Mouse (Mus musculus): ENCODE data around the gene Rab25. TPM values are rescaled to one million over a fixed set of nuclear protein-coding genes. Genes with fewer than 3 reads are reported as not detected.

Rab25 gene
- polyA plus RNA-seq, 1 experiment from 2014 or later = not detected

GRCm38 (mm10) chr3:88529204-88530000 is 18.7 kb downstream of the Rab25 start:
- H3K4me3 ChIP-seq (replicated peaks) = peak overlapping the region; percentile 94
- H3K27me3 ChIP-seq = no peaks in the 10 kb centered on the region
- peak overlapping the region; percentile 100 for H3K9ac ChIP-seq (replicated peaks)
- H3K36me3 ChIP-seq = peaks cover 10% of the 10 kb centered on the region
- peak overlapping the region; percentile 89 for H3K4me2 ChIP-seq (replicated peaks)
- H3K27ac ChIP-seq = peak overlapping the region; percentile 99
- 15% methylated on average over 7 of the region's 7 CpGs for WGBS
- no peak for ATAC-seq
- H3K4me1 ChIP-seq (replicated peaks) = peaks cover 57% of the 10 kb centered on the region
- no peaks in the 10 kb centered on the region for H3K9me3 ChIP-seq

- peaks cover 53% of the 10 kb centered on the region for H3K4me1 ChIP-seq (replicated peaks)
- no peak overlapping the region for H3K9ac ChIP-seq (replicated peaks)
These were observed 19.5 kb downstream of the Rab25 start for GRCm38 (mm10) chr3:88528646-88529045.

GRCm38 (mm10) chr3:88527565-88527964 is 20.5 kb downstream of the Rab25 start:
- Histone ChIP-seq H3K9ac (replicated peaks) (peak overlapping the region; percentile 65), H3K4me3 (replicated peaks) (peak overlapping the region; percentile 18), H3K36me3 (peaks cover 27% of the 10 kb centered on the region), H3K9me3 (no peaks in the 10 kb centered on the region), H3K27ac (peak overlapping the region; percentile 73), H3K27me3 (no peaks in the 10 kb centered on the region), H3K4me2 (replicated peaks) (peak overlapping the region; percentile 89), H3K4me1 (replicated peaks) (peaks cover 53% of the 10 kb centered on the region)
- WGBS = 29% methylated on average over 8 of the region's 8 CpGs
- no peak for ATAC-seq

More at GRCm38 (mm10) chr3:88528646-88529045, 19.5 kb downstream of the Rab25 start:
- no peaks in the 10 kb centered on the region for H3K27me3 ChIP-seq
- no peaks in the 10 kb centered on the region for H3K9me3 ChIP-seq
- ATAC-seq = no peak
- H3K36me3 ChIP-seq = peaks cover 18% of the 10 kb centered on the region
- no peak overlapping the region for H3K27ac ChIP-seq
- H3K4me2 ChIP-seq (replicated peaks) = peak overlapping the region; percentile 89
- H3K4me3 ChIP-seq (replicated peaks) = peak overlapping the region; percentile 94; the same call in 1 of the 2 replicates
- 83% methylated on average over 11 of the region's 11 CpGs for WGBS

- Histone ChIP-seq H3K9me3 (no peaks in the 10 kb centered on the region), H3K36me3 (peaks cover 27% of the 10 kb centered on the region), H3K4me1 (replicated peaks) (peaks cover 58% of the 10 kb centered on the region), H3K4me3 (replicated peaks) (peak overlapping the region; percentile 21), H3K27ac (peak overlapping the region; percentile 36; the same call in 1 of the 2 replicates), H3K4me2 (replicated peaks) (peak overlapping the region; percentile 46), H3K9ac (replicated peaks) (peak overlapping the region; percentile 43; the same call in 1 of the 2 replicates), H3K27me3 (no peaks in the 10 kb centered on the region)
- peak; percentile 68 for ATAC-seq
- 36% methylated on average over 17 of the region's 17 CpGs for WGBS
These were observed 21.7 kb downstream of the Rab25 start for GRCm38 (mm10) chr3:88526157-88527131.

- H3K27me3 ChIP-seq = no peaks in the 10 kb centered on the region
- no peak overlapping the region for H3K4me2 ChIP-seq (replicated peaks)
- H3K36me3 ChIP-seq = peaks cover 27% of the 10 kb centered on the region
- H3K9me3 ChIP-seq = no peaks in the 10 kb centered on the region
- H3K27ac ChIP-seq = no peak overlapping the region
- no peak for ATAC-seq
- 88% methylated on average over 5 of the region's 5 CpGs for WGBS
- peaks cover 52% of the 10 kb centered on the region for H3K4me1 ChIP-seq (replicated peaks)
- no peak overlapping the region for H3K4me3 ChIP-seq (replicated peaks)
- H3K9ac ChIP-seq (replicated peaks) = 0 out of 2 replicates have a peak overlapping the region, but pooled peaks have one; percentile 30
These were observed 23.1 kb downstream of the Rab25 start for GRCm38 (mm10) chr3:88525021-88525420.

GRCm38 (mm10) chr3:88523027-88523426 is 25.1 kb downstream of the Rab25 start:
- ATAC-seq = no peak
- H3K4me3 ChIP-seq (replicated peaks) = no peak overlapping the region
- H3K27me3 ChIP-seq = no peaks in the 10 kb centered on the region
- no peak overlapping the region for H3K27ac ChIP-seq
- H3K4me1 ChIP-seq (replicated peaks) = peaks cover 33% of the 10 kb centered on the region
- H3K9ac ChIP-seq (replicated peaks) = no peak overlapping the region
- WGBS = 95% methylated on average over 8 of the region's 8 CpGs
- H3K36me3 ChIP-seq = peaks cover 27% of the 10 kb centered on the region
- H3K9me3 ChIP-seq = no peaks in the 10 kb centered on the region
- H3K4me2 ChIP-seq (replicated peaks) = no peak overlapping the region

GRCm38 (mm10) chr3:88521803-88522331 is 26.2 kb downstream of the Rab25 start:
- Histone ChIP-seq H3K36me3 (peaks cover 27% of the 10 kb centered on the region), H3K4me2 (replicated peaks) (no peak overlapping the region), H3K27me3 (no peaks in the 10 kb centered on the region), H3K9ac (replicated peaks) (no peak overlapping the region), H3K4me3 (replicated peaks) (no peak overlapping the region), H3K27ac (no peak overlapping the region), H3K4me1 (replicated peaks) (peaks cover 21% of the 10 kb centered on the region), H3K9me3 (no peaks in the 10 kb centered on the region)
- peak; percentile 47 for ATAC-seq
- 35% methylated on average over 9 of the region's 9 CpGs for WGBS

GRCm38 (mm10) chr3:88521156-88521555 is 26.9 kb downstream of the Rab25 start:
- Histone ChIP-seq H3K27me3 (no peaks in the 10 kb centered on the region), H3K9me3 (no peaks in the 10 kb centered on the region), H3K36me3 (peaks cover 27% of the 10 kb centered on the region), H3K4me1 (replicated peaks) (peaks cover 14% of the 10 kb centered on the region), H3K4me3 (replicated peaks) (no peak overlapping the region), H3K4me2 (replicated peaks) (no peak overlapping the region), H3K9ac (replicated peaks) (no peak overlapping the region), H3K27ac (no peak overlapping the region)
- 92% methylated on average over 6 of the region's 6 CpGs for WGBS
- no peak for ATAC-seq

- Histone ChIP-seq H3K4me1 (replicated peaks) (peaks cover 5% of the 10 kb centered on the region; the same call in 1 of the 2 replicates), H3K9ac (replicated peaks) (no peak overlapping the region), H3K4me2 (replicated peaks) (no peak overlapping the region), H3K27ac (no peak overlapping the region), H3K36me3 (peaks cover 24% of the 10 kb centered on the region), H3K4me3 (replicated peaks) (no peak overlapping the region), H3K27me3 (no peaks in the 10 kb centered on the region), H3K9me3 (no peaks in the 10 kb centered on the region)
- WGBS = 75% methylated on average over 2 of the region's 2 CpGs
- no peak for ATAC-seq
These were observed 28.0 kb downstream of the Rab25 start for GRCm38 (mm10) chr3:88520078-88520477.

- H3K4me3 ChIP-seq (replicated peaks) = no peak overlapping the region
- peaks cover 10% of the 10 kb centered on the region for H3K4me1 ChIP-seq (replicated peaks)
- no peak overlapping the region for H3K9ac ChIP-seq (replicated peaks)
- no peak for ATAC-seq
- no peak overlapping the region for H3K27ac ChIP-seq
- no peaks in the 10 kb centered on the region for H3K27me3 ChIP-seq
- H3K36me3 ChIP-seq = peaks cover 7% of the 10 kb centered on the region; the same call in 1 of the 2 replicates
- WGBS = 90% methylated on average over 4 of the region's 4 CpGs
- no peak overlapping the region for H3K4me2 ChIP-seq (replicated peaks)
- H3K9me3 ChIP-seq = no peaks in the 10 kb centered on the region
These were observed 29.7 kb downstream of the Rab25 start for GRCm38 (mm10) chr3:88518411-88518810.

- no peak for ATAC-seq
- no peak overlapping the region for H3K4me2 ChIP-seq (replicated peaks)
- no peak overlapping the region for H3K9ac ChIP-seq (replicated peaks)
- H3K27ac ChIP-seq = no peak overlapping the region
- H3K9me3 ChIP-seq = no peaks in the 10 kb centered on the region
- H3K36me3 ChIP-seq = no peaks in the 10 kb centered on the region
- WGBS = 91% methylated on average over 2 of the region's 2 CpGs
- H3K27me3 ChIP-seq = 0 out of 2 replicates have a peak, but pooled peaks cover 2% of the 10 kb centered on the region
- peaks cover 23% of the 10 kb centered on the region for H3K4me1 ChIP-seq (replicated peaks)
- no peak overlapping the region for H3K4me3 ChIP-seq (replicated peaks)
These were observed 31.7 kb downstream of the Rab25 start for GRCm38 (mm10) chr3:88516407-88516806.
